Mouse (Mus musculus): ENCODE measurements around the gene Scarf2.

DNA sequence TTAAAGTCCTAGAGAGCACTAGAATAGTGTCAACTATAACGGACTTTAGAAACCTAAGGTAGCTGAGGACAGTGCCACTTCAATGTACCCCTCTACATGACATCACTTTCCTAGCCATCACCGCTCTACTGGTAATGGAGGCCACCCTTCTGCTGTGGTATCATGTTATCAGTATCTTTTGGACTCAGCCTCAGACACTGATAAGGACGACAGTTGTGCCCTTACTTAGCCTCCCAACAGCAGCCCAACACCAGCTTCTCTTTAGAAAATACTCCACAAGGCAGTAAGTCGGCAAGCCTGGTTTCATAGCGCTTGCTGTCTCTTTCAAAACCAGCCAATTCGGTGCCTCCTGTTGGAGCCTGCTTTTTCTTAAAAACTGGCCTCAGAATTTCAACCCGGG lies 37.5 kb downstream of the Scarf2 start:
- no peak for TF ChIP-seq ZC3H11A (IDR thresholded peaks at IDR 0.05; ENCODE audit: borderline replicate concordance, low read depth, low read length)
- TF ChIP-seq MAFK (IDR thresholded peaks at IDR 0.05; ENCODE audit: insufficient read depth, low read depth, low read length), result no peak
- TF ChIP-seq HCFC1 (IDR thresholded peaks at IDR 0.05; ENCODE audit: borderline replicate concordance, insufficient read depth, low read length), result no peak
- TF ChIP-seq ZNF384 (IDR thresholded peaks at IDR 0.05; ENCODE audit: low read depth, low read length), result no peak
- TF ChIP-seq CHD2 (IDR thresholded peaks at IDR 0.05; ENCODE audit: low read depth, low read length), result no peak
